Mouse (Mus musculus) heart, adult 2 months (tissue): ENCODE measurements around the gene Sdcbp2.

Source experiments
- CTCF ChIP-seq: fragments of 200-600 bp; IDR thresholded peaks from 2 replicates; pipeline ENCODE4 v1.8.1; 2022; ENCODE audit warnings: antibody characterized with exemption, mild to moderate bottlenecking, moderate library complexity
- EP300 ChIP-seq: fragments of 200-500 bp; IDR thresholded peaks from 2 replicates; pipeline ENCODE4 v1.6.1; 2011; ENCODE audit warnings: low read depth, low read length, control low read depth; ENCODE audit not compliant: insufficient read depth
- POLR2A ChIP-seq: fragments of 200-500 bp; IDR thresholded peaks from 2 replicates; pipeline ENCODE4 v1.6.1; 2011; ENCODE audit warnings: mild to moderate bottlenecking, low read depth, low read length, control low read depth; ENCODE audit not compliant: insufficient read depth

DNA sequence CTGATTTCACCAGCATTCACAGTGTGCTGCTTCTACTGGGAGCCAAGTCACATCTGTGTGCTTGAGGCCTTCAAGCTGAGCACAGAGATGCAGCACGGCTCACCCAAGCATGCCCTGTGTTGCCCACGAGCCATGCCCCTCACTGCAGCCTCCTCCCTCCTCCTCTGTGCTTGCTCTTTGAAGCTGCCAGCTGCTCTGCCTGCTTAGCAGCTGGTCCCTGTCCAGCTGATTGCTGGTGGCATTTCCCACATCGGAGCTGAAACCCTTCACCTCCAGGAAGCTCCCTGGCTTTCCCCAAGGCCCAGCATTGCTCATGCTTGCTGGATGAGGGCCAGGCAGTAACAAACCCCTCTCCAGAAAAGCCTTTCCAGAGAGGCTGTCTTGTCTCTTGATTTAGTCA lies 37.6 kb downstream of the Sdcbp2 start:
- no peak for TF ChIP-seq CTCF
- TF ChIP-seq EP300: no peak
- no peak for TF ChIP-seq POLR2A
